Mouse (Mus musculus) hindbrain, embryonic 11.5 days (tissue): ENCODE data around the gene Bag5. TPM values are rescaled to one million over a fixed set of nuclear protein-coding genes. Genes with fewer than 3 reads are reported as not detected.
A peak's percentile ranks its signal among the peaks of the same experiment; 100 is the strongest.

Source experiments
- ATAC-seq: fragments of 200-750 bp; cut with Nextera tagmentation; 2 replicates; pipeline ENCODE4 v1.8.0; 2017; ENCODE audit warnings: mild to moderate bottlenecking, moderate TSS enrichment, moderate library complexity; ENCODE audit not compliant: low FRiP score
- DNase-seq: peaks from one replicate; pipeline ENCODE4 v3.0.0-alpha.2; 2015; ENCODE audit warnings: low spot score
- H3K27ac ChIP-seq: fragments of 300-500 bp; sonication (generic); 2 replicates; pipeline ENCODE4 v1.5.1; 2014; ENCODE audit warnings: mild to moderate bottlenecking, low read depth, low read length
- H3K27me3 ChIP-seq: fragments of 300-500 bp; sonication (generic); 2 replicates; pipeline ENCODE4 v1.6.1; 2014; ENCODE audit warnings: mild to moderate bottlenecking, low read length, moderate library complexity, mixed read lengths; ENCODE audit not compliant: control insufficient read depth, insufficient read depth
- H3K36me3 ChIP-seq: fragments of 300-500 bp; sonication (generic); 2 replicates; pipeline ENCODE4 v1.6.1; 2014; ENCODE audit warnings: mild to moderate bottlenecking, low read length, moderate library complexity, mixed read lengths; ENCODE audit not compliant: control insufficient read depth, insufficient read depth
- H3K4me1 ChIP-seq: fragments of 300-500 bp; sonication (generic); replicated peaks from 2 replicates; pipeline ENCODE4 v1.6.1; 2014; ENCODE audit warnings: low read length, mixed read lengths; ENCODE audit not compliant: control insufficient read depth, insufficient read depth
- H3K4me2 ChIP-seq: fragments of 300-500 bp; sonication (generic); replicated peaks from 2 replicates; pipeline ENCODE4 v1.6.1; 2014; ENCODE audit warnings: mild to moderate bottlenecking, low read depth, low read length
- H3K4me3 ChIP-seq: fragments of 300-500 bp; sonication (generic); 2 replicates; pipeline ENCODE4 v1.5.1; 2014; ENCODE audit warnings: low read depth, low read length
- H3K9ac ChIP-seq: fragments of 300-500 bp; sonication (generic); 2 replicates; pipeline ENCODE4 v1.6.1; 2014; ENCODE audit warnings: low read depth, low read length
- H3K9me3 ChIP-seq: fragments of 300-500 bp; sonication (generic); 2 replicates; pipeline ENCODE4 v1.6.1; 2016; ENCODE audit warnings: low read length; ENCODE audit not compliant: control insufficient read depth
- WGBS: fragments of 180-500 bp; shearing (Covaris S2); extraction: QIAGEN DNeasy Blood & Tissue Kit; methylation state at CpG from one replicate; pipeline ENCODE4 v1.1.7; 2014; 5-methylcytosine and 5-hydroxymethylcytosine counted together
- polyA plus RNA-seq: library from polyadenylated mRNA; unstranded; fragments of >200 nt; fragmentation: Nextera tagmentation; extraction: Ambion mirVana; gene quantifications from 2 replicates; pipeline ENCODE4 v1.2.1, GENCODE M21; 2014

The Bag5 gene
- polyA plus RNA-seq, 1 experiment from 2014 or later = 61.5 TPM

DNA sequence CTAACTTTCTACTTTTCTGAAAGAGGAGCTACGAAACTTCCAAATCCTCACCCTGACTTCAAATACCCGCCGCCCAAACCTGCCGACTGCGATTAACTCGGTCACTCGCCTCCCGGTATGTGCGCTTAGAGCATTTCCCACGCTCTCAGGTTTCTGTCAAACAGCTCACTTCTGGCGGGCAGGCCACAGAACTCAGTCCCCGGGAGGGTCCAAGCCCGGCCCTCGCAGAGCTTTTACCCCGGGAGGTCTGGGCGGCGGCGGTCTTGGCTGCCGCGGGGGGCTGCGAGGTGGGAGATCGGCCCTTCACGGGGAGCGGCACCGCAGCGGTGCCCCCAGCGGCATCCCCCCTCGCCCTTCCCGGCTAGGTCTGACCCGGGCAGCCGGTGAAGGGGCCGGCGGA is 581 bp downstream of the Bag5 start:
- Histone ChIP-seq H3K27ac (peak overlapping the region; percentile 75), H3K4me3 (peak overlapping the region; percentile 100), H3K4me1 (peaks cover 3% of the 10 kb centered on the region; the same call in 1 of the 2 replicates), H3K36me3 (peaks cover 6% of the 10 kb centered on the region; the same call in 1 of the 2 replicates), H3K4me2 (peak overlapping the region; percentile 89), H3K9me3 (no peaks in the 10 kb centered on the region), H3K9ac (peak overlapping the region; percentile 97), H3K27me3 (no peaks in the 10 kb centered on the region)
- 2% methylated on average over 23 of the region's 33 CpGs for WGBS
- peak; percentile 46 for ATAC-seq
- peak; percentile 47 for DNase-seq

- no peak overlapping the region for H3K9ac ChIP-seq
- ATAC-seq = no peak
- 94% methylated on average over 10 of the region's 10 CpGs for WGBS
Observed at GRCm38 (mm10) chr12:111710091-111710490, 3.0 kb downstream of the Bag5 start.

DNA sequence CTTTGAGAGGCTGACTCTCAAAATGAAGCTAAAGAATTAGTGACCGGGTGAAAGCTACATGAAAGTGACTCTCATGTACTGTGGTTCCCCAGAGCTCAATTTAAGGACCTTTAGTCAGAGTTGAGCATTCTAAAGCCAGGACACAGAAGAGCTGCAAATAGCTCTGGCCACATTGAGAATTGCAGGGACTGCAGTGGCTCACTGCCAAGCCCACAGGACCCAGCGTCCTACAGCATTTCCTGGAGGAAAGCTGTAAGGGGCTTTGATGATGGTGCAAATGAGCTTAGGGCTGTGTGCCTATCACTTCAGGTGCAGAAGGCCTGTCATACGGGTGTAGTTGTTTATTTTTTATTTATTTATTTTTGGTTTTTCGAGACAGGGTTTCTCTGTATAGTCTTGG is 4.9 kb downstream of the Bag5 start:
- Histone ChIP-seq H3K9ac (no peak overlapping the region), H3K27ac (no peak overlapping the region), H3K4me3 (no peak overlapping the region), H3K9me3 (no peaks in the 10 kb centered on the region), H3K36me3 (peaks cover 6% of the 10 kb centered on the region; the same call in 1 of the 2 replicates), H3K4me1 (peaks cover 3% of the 10 kb centered on the region; the same call in 1 of the 2 replicates), H3K4me2 (no peak overlapping the region), H3K27me3 (no peaks in the 10 kb centered on the region)
- 81% methylated on average over 4 of the region's 4 CpGs for WGBS
- DNase-seq = no peak
- ATAC-seq = no peak

More at GRCm38 (mm10) chr12:111710091-111710490, 3.0 kb downstream of the Bag5 start:
- peaks cover 6% of the 10 kb centered on the region; the same call in 1 of the 2 replicates for H3K36me3 ChIP-seq
- H3K27me3 ChIP-seq = no peaks in the 10 kb centered on the region
- no peaks in the 10 kb centered on the region for H3K9me3 ChIP-seq
- no peak overlapping the region for H3K4me3 ChIP-seq
- DNase-seq = no peak
- no peak overlapping the region for H3K4me2 ChIP-seq
- H3K27ac ChIP-seq = no peak overlapping the region
- H3K4me1 ChIP-seq = peaks cover 3% of the 10 kb centered on the region; the same call in 1 of the 2 replicates

- ATAC-seq (no peak), DNase-seq (no peak)
- H3K4me3 ChIP-seq = no peak overlapping the region
- no peak overlapping the region for H3K9ac ChIP-seq
- no peak overlapping the region for H3K4me2 ChIP-seq
- H3K36me3 ChIP-seq = no peaks in the 10 kb centered on the region
- H3K9me3 ChIP-seq = no peaks in the 10 kb centered on the region
- no peaks in the 10 kb centered on the region for H3K4me1 ChIP-seq
- no peaks in the 10 kb centered on the region for H3K27me3 ChIP-seq
- WGBS = 81% methylated on average over 15 of the region's 15 CpGs
- no peak overlapping the region for H3K27ac ChIP-seq
Observed at GRCm38 (mm10) chr12:111705186-111705973, 7.7 kb downstream of the Bag5 start.

DNA sequence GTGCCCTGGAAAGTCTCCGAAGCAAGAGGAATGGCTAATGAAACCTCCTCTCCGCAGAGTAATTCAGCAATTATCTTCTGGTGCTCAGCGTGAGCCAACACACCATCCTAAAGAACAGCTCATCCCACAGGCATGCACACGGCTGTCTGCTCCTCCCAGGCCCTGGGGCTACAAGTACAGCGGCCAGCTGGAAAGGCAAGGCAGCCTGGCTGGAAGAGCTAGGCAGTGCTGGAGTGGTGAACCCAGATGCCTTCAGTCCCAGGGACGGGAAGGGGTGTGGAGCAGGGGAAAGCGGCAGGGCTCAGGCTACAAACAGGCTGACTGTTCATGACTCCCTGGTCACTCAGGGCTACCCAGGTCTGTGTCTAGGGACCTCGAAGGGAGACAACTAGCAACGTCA is 8.4 kb downstream of the Bag5 start:
- DNase-seq (no peak), ATAC-seq (no peak)
- Histone ChIP-seq H3K27ac (no peak overlapping the region; the same call in 1 of the 2 replicates), H3K27me3 (no peaks in the 10 kb centered on the region), H3K9ac (no peak overlapping the region), H3K4me3 (no peak overlapping the region), H3K36me3 (no peaks in the 10 kb centered on the region), H3K4me2 (no peak overlapping the region), H3K4me1 (no peaks in the 10 kb centered on the region), H3K9me3 (no peaks in the 10 kb centered on the region)
- 61% methylated on average over 9 of the region's 9 CpGs for whole genome bisulfite sequencing

DNA sequence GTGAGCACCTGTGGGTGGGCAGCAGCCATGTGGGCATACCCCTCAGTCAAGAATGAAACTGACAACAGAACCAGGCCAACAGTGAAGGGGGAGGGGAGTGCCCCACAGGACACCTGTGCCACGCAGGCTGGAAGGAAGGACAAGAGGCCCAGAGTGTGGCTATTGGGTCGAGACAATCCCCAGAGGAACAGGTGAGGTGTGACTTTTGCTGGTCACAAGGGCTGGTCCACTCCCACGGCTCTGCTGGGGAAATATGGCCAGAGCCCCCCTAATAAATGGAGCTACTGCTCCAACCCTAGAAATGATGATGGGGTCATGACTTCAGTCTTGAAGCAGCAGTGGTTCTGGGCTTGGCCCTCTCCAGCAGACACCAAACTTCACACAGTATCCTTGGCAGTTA is 9.8 kb downstream of the Bag5 start:
- 77% methylated on average over 3 of the region's 3 CpGs for WGBS
- Histone ChIP-seq H3K4me2 (no peak overlapping the region), H3K27ac (no peak overlapping the region), H3K4me3 (no peak overlapping the region), H3K4me1 (no peaks in the 10 kb centered on the region), H3K27me3 (no peaks in the 10 kb centered on the region), H3K36me3 (no peaks in the 10 kb centered on the region), H3K9ac (no peak overlapping the region), H3K9me3 (no peaks in the 10 kb centered on the region)
- ATAC-seq = no peak
- DNase-seq = no peak

DNA sequence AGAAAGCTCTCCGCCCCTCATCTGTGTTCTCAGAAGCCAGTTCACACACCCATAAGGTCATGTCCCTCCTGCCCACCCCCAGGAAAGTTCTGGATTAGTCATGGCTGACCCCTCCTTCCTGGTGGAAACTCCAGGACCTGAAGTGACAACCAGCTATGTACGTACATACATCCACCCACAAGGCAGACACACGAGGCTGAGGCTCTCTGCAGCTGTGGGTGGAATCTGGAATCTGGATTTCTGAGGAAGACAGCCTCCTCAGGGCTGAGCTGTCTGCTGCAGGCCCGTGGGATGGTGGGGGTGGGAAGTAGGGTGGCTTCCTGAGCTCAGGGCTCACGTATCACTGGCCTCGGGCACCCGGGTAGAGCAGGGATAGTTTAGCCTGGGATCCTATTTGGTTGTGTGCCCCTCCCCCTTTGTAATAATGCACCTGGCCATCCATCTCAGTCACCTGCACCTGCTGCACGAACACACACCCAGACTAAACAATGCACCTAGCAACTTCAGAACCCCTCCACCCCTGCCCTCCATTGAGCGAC is 12.1 kb downstream of the Bag5 start:
- H3K27me3 ChIP-seq = no peaks in the 10 kb centered on the region
- no peak overlapping the region for H3K4me2 ChIP-seq
- DNase-seq (no peak), ATAC-seq (no peak)
- no peaks in the 10 kb centered on the region for H3K36me3 ChIP-seq
- H3K4me3 ChIP-seq = no peak overlapping the region
- no peak overlapping the region for H3K9ac ChIP-seq
- no peaks in the 10 kb centered on the region for H3K9me3 ChIP-seq
- 71% methylated on average over 9 of the region's 9 CpGs for WGBS
- H3K4me1 ChIP-seq = peaks cover 1% of the 10 kb centered on the region; the same call in 1 of the 2 replicates
- H3K27ac ChIP-seq = no peak overlapping the region

- Histone ChIP-seq H3K27ac (no peak overlapping the region), H3K4me3 (no peak overlapping the region), H3K4me2 (no peak overlapping the region), H3K27me3 (no peaks in the 10 kb centered on the region), H3K36me3 (no peaks in the 10 kb centered on the region), H3K9ac (no peak overlapping the region), H3K4me1 (peaks cover 15% of the 10 kb centered on the region), H3K9me3 (no peaks in the 10 kb centered on the region)
- DNase-seq = no peak
- WGBS = 89% methylated on average over 4 of the region's 4 CpGs
- no peak for ATAC-seq
Observed at GRCm38 (mm10) chr12:111699542-111699941, 13.5 kb downstream of the Bag5 start.
